Mouse (Mus musculus): ENCODE results near the gene Six6. TPM values are rescaled to one million over a fixed set of nuclear protein-coding genes. Genes with fewer than 3 reads are reported as not detected.
A peak's percentile ranks its signal among the peaks of the same experiment; 100 is the strongest.

Six6 gene
- polyA plus RNA-seq, 1 experiment from 2014 or later: not detected

DNA sequence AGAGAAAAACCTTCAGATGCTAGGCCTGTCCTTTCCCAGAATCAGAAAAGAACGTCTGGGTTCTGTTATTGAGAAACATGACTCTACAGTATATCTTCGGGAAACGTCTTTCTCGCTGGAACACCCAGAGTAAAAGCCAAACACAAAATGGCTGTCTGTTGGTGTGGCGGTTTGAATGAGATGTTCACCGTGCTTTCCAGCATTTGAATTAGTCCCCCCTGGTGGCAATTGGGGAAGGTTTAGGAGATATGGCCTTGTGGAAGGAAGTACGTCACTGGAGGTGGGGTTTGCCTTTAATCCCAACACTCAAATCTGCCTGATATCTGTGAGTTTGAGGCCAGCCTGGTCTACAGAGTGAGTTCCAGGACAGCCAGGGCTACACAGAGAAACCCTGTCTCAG is 27.8 kb downstream of the Six6 start:
- no peak for ATAC-seq
- 81% methylated on average over 7 of the region's 7 CpGs for WGBS
- Histone ChIP-seq H3K27me3 (replicated peaks) (no peaks in the 10 kb centered on the region), H3K9me3 (no peaks in the 10 kb centered on the region), H3K4me1 (replicated peaks) (no peaks in the 10 kb centered on the region), H3K4me3 (replicated peaks) (no peak overlapping the region), H3K27ac (no peak overlapping the region), H3K36me3 (no peaks in the 10 kb centered on the region), H3K4me2 (replicated peaks) (no peak overlapping the region), H3K9ac (no peak overlapping the region)

DNA sequence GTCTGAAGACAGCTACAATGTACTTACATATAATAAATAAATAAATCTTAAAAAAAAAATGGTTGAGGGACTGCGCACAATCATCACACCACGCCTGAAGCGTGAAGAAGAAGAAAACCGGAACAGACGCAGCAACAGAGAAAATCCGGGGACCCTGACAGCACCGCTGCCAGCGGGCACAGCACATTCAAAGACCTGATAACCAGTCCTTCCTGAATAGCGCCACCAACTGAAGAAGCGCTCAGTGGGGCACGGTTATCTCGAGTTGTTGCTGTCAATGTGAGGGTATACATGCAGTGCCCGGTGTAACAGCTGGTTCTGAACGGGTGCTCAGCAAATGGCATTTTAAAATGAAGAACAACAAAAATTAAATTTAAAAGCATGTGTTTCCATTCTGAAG is 30.9 kb downstream of the Six6 start:
- H3K4me2 ChIP-seq (replicated peaks): no peak overlapping the region
- H3K9me3 ChIP-seq: no peaks in the 10 kb centered on the region
- WGBS: 70% methylated on average over 14 of the region's 14 CpGs
- H3K4me3 ChIP-seq (replicated peaks): no peak overlapping the region
- no peak for ATAC-seq
- no peaks in the 10 kb centered on the region for H3K27me3 ChIP-seq (replicated peaks)
- H3K4me1 ChIP-seq (replicated peaks): no peaks in the 10 kb centered on the region
- H3K27ac ChIP-seq: no peak overlapping the region
- H3K9ac ChIP-seq: no peak overlapping the region
- no peaks in the 10 kb centered on the region for H3K36me3 ChIP-seq

DNA sequence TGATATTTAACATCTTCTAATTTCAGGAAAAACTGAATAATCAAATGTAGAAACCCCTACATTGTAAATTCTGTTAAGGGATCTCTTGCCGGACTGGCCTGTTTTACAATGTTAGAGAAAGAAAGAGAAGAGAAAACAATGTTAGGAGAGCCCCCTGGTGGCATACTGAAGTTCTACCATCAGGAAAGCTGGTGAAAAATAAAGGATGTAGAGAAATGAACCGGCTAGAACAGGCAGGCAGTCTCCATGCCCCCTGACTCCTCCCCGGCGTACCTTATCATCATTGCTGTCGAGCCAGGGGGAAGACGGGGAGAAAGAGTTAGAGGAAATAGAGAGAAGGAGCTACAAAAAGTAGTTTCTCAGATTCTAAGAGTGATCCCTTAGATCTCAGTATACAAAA is 33.5 kb downstream of the Six6 start:
- no peaks in the 10 kb centered on the region for H3K36me3 ChIP-seq
- ATAC-seq: no peak
- no peak overlapping the region for H3K4me3 ChIP-seq (replicated peaks)
- WGBS: 7% methylated on average over 6 of the region's 6 CpGs
- no peak overlapping the region for H3K4me2 ChIP-seq (replicated peaks)
- H3K9ac ChIP-seq: no peak overlapping the region
- H3K4me1 ChIP-seq (replicated peaks): 0 out of 2 replicates have a peak, but pooled peaks cover 3% of the 10 kb centered on the region
- H3K9me3 ChIP-seq: no peaks in the 10 kb centered on the region
- no peaks in the 10 kb centered on the region for H3K27me3 ChIP-seq (replicated peaks)
- no peak overlapping the region for H3K27ac ChIP-seq

DNA sequence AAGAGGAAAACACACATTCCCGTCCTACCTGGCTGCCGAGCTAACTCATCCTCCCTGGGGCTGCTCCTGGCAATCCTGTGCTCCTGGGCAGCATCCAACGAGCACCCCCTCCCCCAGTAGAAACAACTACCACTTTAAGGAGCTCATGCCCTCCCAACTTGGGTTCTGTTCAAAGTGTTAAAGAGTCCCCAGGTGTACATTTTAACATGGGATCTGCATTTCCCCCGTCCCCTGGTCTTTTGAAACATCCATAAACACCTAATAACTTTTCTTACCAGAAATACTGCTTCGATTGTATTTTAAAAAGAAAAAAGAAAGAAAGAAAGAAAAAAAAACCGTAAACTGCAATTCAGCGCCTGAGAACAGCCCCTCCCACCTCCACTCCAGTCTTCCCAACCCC is 36.5 kb downstream of the Six6 start:
- Histone ChIP-seq H3K4me3 (replicated peaks) (0 out of 2 replicates have a peak overlapping the region, but pooled peaks have one; percentile 6), H3K36me3 (no peaks in the 10 kb centered on the region), H3K9me3 (no peaks in the 10 kb centered on the region), H3K4me2 (replicated peaks) (peak overlapping the region; percentile 56), H3K9ac (no peak overlapping the region), H3K4me1 (replicated peaks) (0 out of 2 replicates have a peak, but pooled peaks cover 3% of the 10 kb centered on the region), H3K27ac (no peak overlapping the region), H3K27me3 (replicated peaks) (no peaks in the 10 kb centered on the region)
- no peak for ATAC-seq
- 6% methylated on average over 7 of the region's 7 CpGs for WGBS

DNA sequence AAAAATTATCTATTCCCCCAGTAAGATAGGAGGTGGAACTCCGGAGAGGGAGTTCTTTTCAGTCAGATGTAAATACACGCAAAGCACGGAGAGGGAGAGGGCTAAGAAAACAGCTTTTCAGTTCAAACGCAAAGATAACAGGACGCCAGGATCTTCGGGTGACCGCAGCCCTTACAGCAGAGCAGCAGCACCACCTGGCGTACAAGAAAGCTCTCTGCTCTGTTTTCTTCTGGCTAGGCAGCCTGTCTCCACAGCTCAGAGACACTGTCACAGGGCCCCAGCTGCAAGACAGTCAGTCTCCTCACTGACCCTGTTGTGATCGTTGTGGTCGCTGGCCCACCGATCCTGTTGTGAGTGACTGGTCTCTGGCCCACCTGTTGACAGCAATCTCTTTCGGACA is 37.0 kb downstream of the Six6 start:
- no peak overlapping the region for H3K27ac ChIP-seq
- 0 out of 2 replicates have a peak, but pooled peaks cover 3% of the 10 kb centered on the region for H3K4me1 ChIP-seq (replicated peaks)
- 2% methylated on average over 12 of the region's 12 CpGs for WGBS
- 0 out of 2 replicates have a peak overlapping the region, but pooled peaks have one; percentile 6 for H3K4me3 ChIP-seq (replicated peaks)
- H3K9me3 ChIP-seq: no peaks in the 10 kb centered on the region
- ATAC-seq: peak; percentile 74
- peak overlapping the region; percentile 20; the same call in 1 of the 2 replicates for H3K9ac ChIP-seq
- H3K4me2 ChIP-seq (replicated peaks): peak overlapping the region; percentile 56
- H3K27me3 ChIP-seq (replicated peaks): no peaks in the 10 kb centered on the region
- H3K36me3 ChIP-seq: no peaks in the 10 kb centered on the region

DNA sequence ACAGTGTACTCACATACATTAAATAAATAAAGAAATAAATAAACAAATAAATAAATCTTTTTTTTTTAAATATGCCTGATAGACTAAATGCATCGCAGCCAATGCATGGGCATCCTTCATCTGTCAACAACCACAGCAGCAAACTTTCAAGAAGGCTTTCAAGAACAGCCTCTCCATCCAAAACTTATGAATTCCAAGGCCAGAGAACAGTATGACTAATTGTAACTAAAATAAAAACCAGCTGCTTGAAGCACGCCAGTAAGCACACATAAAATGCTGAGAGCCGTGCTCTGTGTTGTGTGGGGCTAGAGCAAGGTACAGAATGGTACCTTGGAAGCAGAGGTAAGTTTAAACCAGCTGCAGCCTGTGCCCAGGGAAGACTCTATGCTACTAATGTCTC is 38.2 kb downstream of the Six6 start:
- no peak for ATAC-seq
- no peak overlapping the region for H3K4me3 ChIP-seq (replicated peaks)
- H3K27ac ChIP-seq: no peak overlapping the region
- no peak overlapping the region for H3K4me2 ChIP-seq (replicated peaks)
- 0 out of 2 replicates have a peak, but pooled peaks cover 3% of the 10 kb centered on the region for H3K4me1 ChIP-seq (replicated peaks)
- H3K36me3 ChIP-seq: no peaks in the 10 kb centered on the region
- H3K9me3 ChIP-seq: no peaks in the 10 kb centered on the region
- no peak overlapping the region for H3K9ac ChIP-seq
- 80% methylated on average over 3 of the region's 3 CpGs for WGBS
- H3K27me3 ChIP-seq (replicated peaks): no peaks in the 10 kb centered on the region

DNA sequence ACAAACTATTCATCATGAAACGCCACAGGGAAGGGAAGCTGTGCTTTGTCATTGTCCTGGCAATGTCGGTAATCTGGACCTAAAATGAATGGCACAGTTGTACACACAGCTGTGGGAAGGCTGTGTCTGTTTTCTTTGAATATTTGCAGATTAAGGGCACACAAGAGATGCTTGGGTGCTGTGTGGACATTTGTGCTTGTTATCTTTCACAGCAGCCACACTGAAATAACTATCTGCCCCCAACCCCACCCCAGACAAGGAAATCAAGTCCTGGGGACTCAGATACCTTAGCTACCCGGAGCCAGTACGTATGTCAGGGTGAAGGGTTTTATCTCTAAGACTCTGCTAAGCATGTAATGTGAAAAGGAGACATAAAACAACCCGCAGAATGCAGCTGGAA is 39.5 kb downstream of the Six6 start:
- no peak overlapping the region for H3K4me2 ChIP-seq (replicated peaks)
- H3K9ac ChIP-seq: no peak overlapping the region
- H3K27ac ChIP-seq: no peak overlapping the region
- no peaks in the 10 kb centered on the region for H3K9me3 ChIP-seq
- H3K4me1 ChIP-seq (replicated peaks): 0 out of 2 replicates have a peak, but pooled peaks cover 3% of the 10 kb centered on the region
- H3K36me3 ChIP-seq: no peaks in the 10 kb centered on the region
- ATAC-seq: no peak
- H3K4me3 ChIP-seq (replicated peaks): no peak overlapping the region
- WGBS: 70% methylated on average over 5 of the region's 5 CpGs
- no peaks in the 10 kb centered on the region for H3K27me3 ChIP-seq (replicated peaks)

DNA sequence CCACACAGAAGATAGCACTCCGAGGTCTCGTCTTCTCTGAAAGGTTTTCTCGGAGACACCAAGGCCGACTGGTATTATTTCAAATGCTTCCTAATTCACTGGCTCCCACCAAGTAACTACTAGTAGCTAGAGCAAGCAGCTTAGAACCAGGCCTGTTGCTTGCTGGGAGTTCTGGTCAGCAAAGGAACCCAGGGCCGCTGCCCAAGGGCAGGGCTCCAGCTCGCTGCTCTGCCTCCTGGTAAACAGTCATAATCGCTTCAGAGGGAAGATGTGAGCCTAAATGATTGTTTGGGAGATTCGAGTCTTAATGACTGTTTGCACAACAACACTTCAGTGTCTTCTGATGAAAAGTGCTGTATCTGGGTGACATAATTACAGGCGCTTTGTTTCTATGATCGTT is 42.9 kb downstream of the Six6 start:
- ATAC-seq: no peak
- Histone ChIP-seq H3K9ac (no peak overlapping the region), H3K36me3 (no peaks in the 10 kb centered on the region), H3K27me3 (replicated peaks) (no peaks in the 10 kb centered on the region), H3K27ac (no peak overlapping the region), H3K4me1 (replicated peaks) (no peaks in the 10 kb centered on the region), H3K4me3 (replicated peaks) (no peak overlapping the region), H3K4me2 (replicated peaks) (no peak overlapping the region), H3K9me3 (no peaks in the 10 kb centered on the region)
- 72% methylated on average over 10 of the region's 10 CpGs for WGBS

DNA sequence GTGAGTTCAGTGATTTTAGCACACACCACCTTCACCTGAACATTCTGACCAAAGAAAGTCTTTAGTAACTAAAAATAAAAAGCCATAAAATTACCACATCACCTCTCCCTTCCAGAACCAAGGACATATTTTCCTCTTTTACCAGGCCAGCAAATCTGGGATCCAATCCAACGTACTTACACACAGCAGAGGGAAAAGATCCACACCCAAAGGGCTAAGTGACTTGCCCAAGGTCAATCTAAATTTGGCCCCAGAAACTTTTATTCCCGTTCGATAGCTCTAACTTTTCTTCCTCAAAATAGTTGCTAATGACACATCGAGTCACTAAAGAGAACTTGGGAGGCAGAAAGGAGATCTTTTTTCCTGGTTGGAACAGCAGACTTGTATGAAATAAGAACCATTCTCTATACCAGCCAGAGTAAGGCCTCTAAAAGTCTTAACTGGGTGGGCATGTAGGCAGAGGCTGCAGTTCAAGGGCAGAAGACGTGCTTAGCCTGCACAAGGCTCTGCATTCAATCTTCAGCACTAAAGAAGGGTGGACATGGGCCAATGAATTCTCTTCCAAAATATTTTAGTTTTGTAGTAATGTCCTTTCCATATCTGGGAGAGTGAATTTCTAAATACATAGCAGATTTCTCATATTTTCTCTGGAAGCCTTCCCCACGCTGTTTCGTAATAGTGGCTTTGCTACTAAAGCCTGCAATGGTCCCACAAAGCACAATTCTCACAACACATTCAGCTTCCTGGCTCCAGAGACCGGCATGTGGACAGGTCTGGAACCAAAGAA is 43.6 kb downstream of the Six6 start:
- WGBS: 75% methylated on average over 8 of the region's 8 CpGs
- H3K9me3 ChIP-seq: no peaks in the 10 kb centered on the region
- H3K27me3 ChIP-seq (replicated peaks): no peaks in the 10 kb centered on the region
- H3K36me3 ChIP-seq: no peaks in the 10 kb centered on the region
- no peak for ATAC-seq
- H3K9ac ChIP-seq: no peak overlapping the region
- no peak overlapping the region for H3K4me3 ChIP-seq (replicated peaks)
- no peak overlapping the region for H3K4me2 ChIP-seq (replicated peaks)
- no peaks in the 10 kb centered on the region for H3K4me1 ChIP-seq (replicated peaks)
- H3K27ac ChIP-seq: no peak overlapping the region

Other genes with a start within 250 kb of the Six6 start
- 54.7 and 56.5 TPM in 2 replicates for gene Ppm1a, start 182.4 kb upstream of the Six6 start, polyA plus RNA-seq (2015; fragmentation: Nextera tagmentation; extraction: Ambion mirVana)
- gene 4930447C04Rik, start 882 bp downstream of the Six6 start, polyA plus RNA-seq (2015; fragmentation: Nextera tagmentation; extraction: Ambion mirVana): 1.1 and 1.7 TPM in 2 replicates
- gene Six1, start 114.0 kb downstream of the Six6 start, polyA plus RNA-seq (2015; fragmentation: Nextera tagmentation; extraction: Ambion mirVana): 0.19 and 0.40 TPM in 2 replicates
- 0.37 and 0.55 TPM in 2 replicates for gene Six4, start 173.6 kb downstream of the Six6 start, polyA plus RNA-seq (2015; fragmentation: Nextera tagmentation; extraction: Ambion mirVana)
- gene Mnat1, start 183.8 kb downstream of the Six6 start, polyA plus RNA-seq (2015; fragmentation: Nextera tagmentation; extraction: Ambion mirVana): 21.0 and 23.3 TPM in 2 replicates

Measured in intestine, embryonic 15.5 days (tissue).